Comparison of ENCODE assay signal across 10 mouse cellular contexts in genomic region chr11:118362501-118362900, GRCm38 (mm10). TPM values are rescaled to one million over a fixed set of nuclear protein-coding genes. Genes with fewer than 3 reads are reported as not detected.
A peak's percentile ranks its signal among the peaks of the same experiment; 100 is the strongest.
DNase-seq lines count a peak whose midpoint lies in the region; ATAC-seq lines count a peak whose summit lies in the region.
"Had no signal": no experiment of that assay in that cellular context is flagged by ENCODE, and none has a peak within 500 bp of the region (broad histone marks: within the 10 kb centered on the region; RNA-seq: fewer than 3 reads in every experiment).

No protein-coding gene starts in this region.

- peaks cover 9% of the 10 kb centered on the region; the same call in 1 of the 2 replicates for H3K27me3 ChIP-seq in midbrain, embryonic 10.5 days (ENCODE audit: low read depth, poor library complexity, severe bottlenecking)
- no peaks in the 10 kb centered on the region for H3K27me3 ChIP-seq in midbrain, embryonic 11.5 days (ENCODE audit: control insufficient read depth, insufficient read depth, low read length)

- H3K9ac ChIP-seq in midbrain, embryonic 11.5 days (ENCODE audit: low read length), result no peak overlapping the region

- ATAC-seq in midbrain, embryonic 11.5 days (ENCODE audit: low FRiP score), result no peak

- H3K4me3 ChIP-seq in midbrain, embryonic 10.5 days, result no peak overlapping the region
- H3K4me3 ChIP-seq in midbrain, embryonic 11.5 days (ENCODE audit: low read depth, low read length), result no peak overlapping the region
- no peak overlapping the region for H3K4me3 ChIP-seq in macrophage (ENCODE audit: inconsistent target)

- H3K9me3 ChIP-seq in midbrain, embryonic 10.5 days (replicated peaks), result no peaks in the 10 kb centered on the region
- H3K9me3 ChIP-seq in midbrain, embryonic 11.5 days (ENCODE audit: control insufficient read depth, low read length), result no peaks in the 10 kb centered on the region

- no peaks in the 10 kb centered on the region for H3K36me3 ChIP-seq in midbrain, embryonic 10.5 days
- H3K36me3 ChIP-seq in midbrain, embryonic 11.5 days (ENCODE audit: control insufficient read depth, insufficient read depth, low read length), result no peaks in the 10 kb centered on the region
- no peaks in the 10 kb centered on the region for H3K36me3 ChIP-seq in macrophage (ENCODE audit: inconsistent target)

- intact Hi-C loops in heart, postnatal 14 days (cut with DNase I), result no loop called here

- H3K4me1 ChIP-seq in midbrain, embryonic 10.5 days, result peaks cover 30% of the 10 kb centered on the region
- no peaks in the 10 kb centered on the region; the same call in 1 of the 2 replicates for H3K4me1 ChIP-seq in midbrain, embryonic 11.5 days (ENCODE audit: control insufficient read depth, insufficient read depth, low read length)

- peak overlapping the region; percentile 71 for H3K27ac ChIP-seq in midbrain, embryonic 10.5 days (replicated peaks)
- no peak overlapping the region for H3K27ac ChIP-seq in midbrain, embryonic 11.5 days (ENCODE audit: low read depth, low read length)
- H3K27ac ChIP-seq in macrophage, result peak overlapping the region; percentile 99

- no peaks in the 10 kb centered on the region for H3K79me2 ChIP-seq in macrophage (ENCODE audit: inconsistent target)

- 77% methylated on average over 1 of the region's 1 CpGs for WGBS in midbrain, embryonic 10.5 days
- WGBS in midbrain, embryonic 11.5 days, result 54% methylated on average over 1 of the region's 1 CpGs
- 77% methylated on average over 1 of the region's 1 CpGs for WGBS in macrophage (ENCODE audit: missing documents)

- DNase-seq in adrenal gland, postnatal 14 days, result peak; percentile 9
- DNase-seq in adrenal gland, postnatal 4 days (ENCODE audit: low spot score in 2 of 2), result no peak
- DNase-seq in midbrain, embryonic 10.5 days (ENCODE audit: low spot score), result no peak
- DNase-seq in midbrain, embryonic 11.5 days (ENCODE audit: low spot score, missing footprints), result no peak
- DNase-seq in heart, postnatal 14 days, result peak; percentile 45 to 46
- DNase-seq in cerebellum, postnatal 36 days, result no peak
- no peak for DNase-seq in embryo, embryonic 9.5 days (ENCODE audit: extremely low spot score)

- H3K4me2 ChIP-seq in midbrain, embryonic 11.5 days, result no peak overlapping the region

RNA-seq across cellular contexts. Expression of gene Timp2, which starts 7.0 kb away (rescaled TPM):
- 78.9 and 94.3 TPM in 2 replicates for total RNA-seq in adrenal gland, postnatal 14 days (2021)
- total RNA-seq in adrenal gland, postnatal 4 days (2021), result 100 to 1,000 TPM; 107 to 108 TPM
- polyA plus RNA-seq in midbrain, embryonic 10.5 days (2016; fragmentation: Nextera tagmentation; extraction: Ambion mirVana), result 29.0 and 32.1 TPM in 2 replicates
- 40.1 and 42.8 TPM in 2 replicates for polyA plus RNA-seq in midbrain, embryonic 11.5 days (2014; fragmentation: Nextera tagmentation; extraction: Ambion mirVana)
- total RNA-seq in heart, postnatal 14 days (2021), result 100 to 1,000 TPM; 150 to 168 TPM
- 100 to 1,000 TPM in 1 of 26 experiments, 10 to 100 TPM in 19, 1 to 10 TPM in 6; 7.1 to 110 (median 19.3) TPM for total RNA-seq in macrophage (2018; cell fraction: chromatin; rRNA removed)
- total RNA-seq in macrophage (2018; cell fraction: cytosol; rRNA removed), result 100 to 1,000 TPM; 167 to 475 (median 292) TPM
- total RNA-seq in macrophage (2018; cell fraction: nucleus; rRNA removed), result 100 to 1,000 TPM in 21 of 26 experiments, 10 to 100 TPM in 5; 47.6 to 312 (median 149) TPM
- 330 to 662 TPM (median 385 TPM) in 3 replicates for polyA plus RNA-seq in macrophage (2018)

RNA-seq across cellular contexts. Expression of gene Cep295nl, which starts 20.2 kb away (rescaled TPM):
- 0.67 and 1.7 TPM in 2 replicates for total RNA-seq in adrenal gland, postnatal 14 days (2021)
- total RNA-seq in adrenal gland, postnatal 4 days (2021), result 1 to 10 TPM; 1.4 to 2.1 TPM
- polyA plus RNA-seq in midbrain, embryonic 10.5 days (2016; fragmentation: Nextera tagmentation; extraction: Ambion mirVana), result 0.06 and 0.21 TPM in 2 replicates
- 0.23 and 0.40 TPM in 2 replicates for polyA plus RNA-seq in midbrain, embryonic 11.5 days (2014; fragmentation: Nextera tagmentation; extraction: Ambion mirVana)
- 1 to 10 TPM in 1 of 2 experiments, under 1 TPM in 1; 1.00 to 2.0 TPM for total RNA-seq in heart, postnatal 14 days (2021)
- 100 to 1,000 TPM in 4 of 26 experiments, 10 to 100 TPM in 20, 1 to 10 TPM in 2; 3.8 to 122 (median 24.0) TPM for total RNA-seq in macrophage (2018; cell fraction: chromatin; rRNA removed)
- total RNA-seq in macrophage (2018; cell fraction: cytosol; rRNA removed), result 1 to 10 TPM in 12 of 26 experiments, under 1 TPM in 14; 0.46 to 4.1 (median 0.82) TPM
- 10 to 100 TPM in 16 of 26 experiments, 1 to 10 TPM in 9, under 1 TPM in 1; 0.83 to 49.9 (median 10.9) TPM for total RNA-seq in macrophage (2018; cell fraction: nucleus; rRNA removed)
- polyA plus RNA-seq in macrophage (2018), result 0.68 to 2.2 TPM (median 0.90 TPM) in 3 replicates
- total RNA-seq: common myeloid progenitor, adult 5-6 weeks; megakaryocyte progenitor cell, adult 5-6 weeks had no signal

RNA-seq across cellular contexts. Expression of gene Lgals3bp, which starts 39.4 kb away (rescaled TPM):
- 51.1 and 59.7 TPM in 2 replicates for total RNA-seq in adrenal gland, postnatal 14 days (2021)
- total RNA-seq in adrenal gland, postnatal 4 days (2021), result 10 to 100 TPM; 60.6 to 61.6 TPM
- 0.68 and 1.7 TPM in 2 replicates for polyA plus RNA-seq in midbrain, embryonic 10.5 days (2016; fragmentation: Nextera tagmentation; extraction: Ambion mirVana)
- 1.7 and 1.8 TPM in 2 replicates for polyA plus RNA-seq in midbrain, embryonic 11.5 days (2014; fragmentation: Nextera tagmentation; extraction: Ambion mirVana)
- total RNA-seq in heart, postnatal 14 days (2021), result 10 to 100 TPM; 21.2 to 24.1 TPM
- total RNA-seq in macrophage (2018; cell fraction: chromatin; rRNA removed), result 100 to 1,000 TPM; 127 to 562 (median 307) TPM
- 1,000 to 10,000 TPM in 23 of 26 experiments, 100 to 1,000 TPM in 3; 854 to 2,702 (median 1,648) TPM for total RNA-seq in macrophage (2018; cell fraction: cytosol; rRNA removed)
- total RNA-seq in macrophage (2018; cell fraction: nucleus; rRNA removed), result 1,000 to 10,000 TPM in 15 of 26 experiments, 100 to 1,000 TPM in 11; 559 to 2,830 (median 1,334) TPM
- polyA plus RNA-seq in macrophage (2018), result 1,136 to 1,462 TPM (median 1,417 TPM) in 3 replicates

RNA-seq across cellular contexts. Expression of gene Cant1, which starts 56.4 kb away (rescaled TPM):
- 25.3 and 28.4 TPM in 2 replicates for total RNA-seq in adrenal gland, postnatal 14 days (2021)
- 10 to 100 TPM; 33.7 to 36.5 TPM for total RNA-seq in adrenal gland, postnatal 4 days (2021)
- polyA plus RNA-seq in midbrain, embryonic 10.5 days (2016; fragmentation: Nextera tagmentation; extraction: Ambion mirVana), result 22.8 and 23.3 TPM in 2 replicates
- polyA plus RNA-seq in midbrain, embryonic 11.5 days (2014; fragmentation: Nextera tagmentation; extraction: Ambion mirVana), result 19.4 and 21.7 TPM in 2 replicates
- total RNA-seq in heart, postnatal 14 days (2021), result 10 to 100 TPM; 17.9 to 20.9 TPM
- 10 to 100 TPM; 14.6 to 66.9 (median 38.8) TPM for total RNA-seq in macrophage (2018; cell fraction: chromatin; rRNA removed)
- total RNA-seq in macrophage (2018; cell fraction: cytosol; rRNA removed), result 10 to 100 TPM; 34.1 to 65.0 (median 51.3) TPM
- total RNA-seq in macrophage (2018; cell fraction: nucleus; rRNA removed), result 100 to 1,000 TPM in 2 of 26 experiments, 10 to 100 TPM in 24; 28.3 to 108 (median 70.5) TPM
- 40.2 to 59.3 TPM (median 42.1 TPM) in 3 replicates for polyA plus RNA-seq in macrophage (2018)

Comparison
In these comparisons a context has a peak if more than half of its experiments do, and no peak if none do; other contexts are left out.
1. DNase-seq: peak in adrenal gland, postnatal 14 days (single experiment) and heart, postnatal 14 days (2 of 2); none in adrenal gland, postnatal 4 days (0 of 2), midbrain, embryonic 10.5 days (single experiment), midbrain, embryonic 11.5 days (single experiment), cerebellum, postnatal 36 days (0 of 2) and embryo, embryonic 9.5 days (single experiment).